Mouse (Mus musculus) lung, postnatal 0 days (tissue): ENCODE data around the gene Baz1b. TPM values are rescaled to one million over a fixed set of nuclear protein-coding genes. Genes with fewer than 3 reads are reported as not detected.

ENCODE experiments used
- ATAC-seq: fragments of 200-750 bp; cut with Nextera tagmentation; 2 replicates; pipeline ENCODE4 v1.8.0; 2017; ENCODE audit warnings: moderate library complexity
- DNase-seq: peaks from one replicate; pipeline ENCODE4 v3.0.0-alpha.2; 2016; ENCODE audit warnings: low spot score
- H3K27ac ChIP-seq: fragments of 300-500 bp; sonication (generic); 2 replicates; pipeline ENCODE4 v1.5.1; 2014; ENCODE audit warnings: antibody characterized with exemption, mild to moderate bottlenecking, low read length, mixed read lengths
- H3K27me3 ChIP-seq: fragments of 300-500 bp; sonication (generic); replicated peaks from 2 replicates; pipeline ENCODE4 v1.6.1; 2014; ENCODE audit warnings: low read length, mixed read lengths; ENCODE audit not compliant: insufficient read depth
- H3K36me3 ChIP-seq: fragments of 300-500 bp; sonication (generic); 2 replicates; pipeline ENCODE4 v1.6.1; 2014; ENCODE audit warnings: low read length, mixed read lengths; ENCODE audit not compliant: insufficient read depth
- H3K4me1 ChIP-seq: fragments of 300-500 bp; sonication (generic); 2 replicates; pipeline ENCODE4 v1.6.1; 2014; ENCODE audit warnings: antibody characterized with exemption, low read depth, low read length, mixed read lengths; ENCODE audit not compliant: insufficient read depth
- H3K4me2 ChIP-seq: fragments of 300-500 bp; sonication (generic); replicated peaks from 2 replicates; pipeline ENCODE4 v1.6.1; 2014; ENCODE audit warnings: low read depth, mild to moderate bottlenecking, low read length, moderate library complexity, mixed read lengths
- H3K4me3 ChIP-seq: fragments of 300-500 bp; sonication (generic); 2 replicates; pipeline ENCODE4 v1.5.1; 2014; ENCODE audit warnings: low read depth, low read length
- H3K9ac ChIP-seq: fragments of 300-500 bp; sonication (generic); replicated peaks from 2 replicates; pipeline ENCODE4 v1.6.1; 2014; ENCODE audit warnings: low read depth, mild to moderate bottlenecking
- H3K9me3 ChIP-seq: fragments of 300-500 bp; sonication (generic); 2 replicates; pipeline ENCODE4 v1.6.1; 2016; ENCODE audit warnings: low read length, mixed read lengths
- CTCF ChIP-seq: IDR thresholded peaks from 2 replicates; pipeline ENCODE4 v1.5.1; 2016; ENCODE audit warnings: antibody characterized with exemption, mild to moderate bottlenecking
- EP300 ChIP-seq: IDR thresholded peaks from 2 replicates; pipeline ENCODE4 v1.6.1; 2016; ENCODE audit warnings: antibody characterized with exemption, mild to moderate bottlenecking, control low read depth
- WGBS: fragments of 180-500 bp; shearing (Covaris S2); extraction: QIAGEN DNeasy Blood & Tissue Kit; methylation state at CpG from one replicate; pipeline ENCODE4 v1.1.7; 2014; 5-methylcytosine and 5-hydroxymethylcytosine counted together
- polyA plus RNA-seq: library from polyadenylated mRNA; unstranded; fragments of >200 nt; fragmentation: Nextera tagmentation; extraction: Ambion mirVana; gene quantifications from 2 replicates; pipeline ENCODE4 v1.2.1, GENCODE M21; 2015

Baz1b gene
- polyA plus RNA-seq, 1 experiment from 2014 or later: 14.6 TPM

GRCm38 (mm10) chr5:135247337-135247736 is 60.3 kb downstream of the Baz1b start:
- Histone ChIP-seq H3K36me3 (peaks cover 27% of the 10 kb centered on the region), H3K9ac (no peak overlapping the region), H3K4me2 (no peak overlapping the region), H3K27me3 (peaks cover 12% of the 10 kb centered on the region; the same call in 1 of the 2 replicates), H3K9me3 (no peaks in the 10 kb centered on the region), H3K4me1 (no peaks in the 10 kb centered on the region; the same call in 1 of the 2 replicates), H3K4me3 (no peak overlapping the region), H3K27ac (no peak overlapping the region)
- no peak for ATAC-seq
- TF ChIP-seq EP300: no peak
- TF ChIP-seq CTCF: no peak
- no peak for DNase-seq
- WGBS: 73% methylated on average over 9 of the region's 9 CpGs

DNA sequence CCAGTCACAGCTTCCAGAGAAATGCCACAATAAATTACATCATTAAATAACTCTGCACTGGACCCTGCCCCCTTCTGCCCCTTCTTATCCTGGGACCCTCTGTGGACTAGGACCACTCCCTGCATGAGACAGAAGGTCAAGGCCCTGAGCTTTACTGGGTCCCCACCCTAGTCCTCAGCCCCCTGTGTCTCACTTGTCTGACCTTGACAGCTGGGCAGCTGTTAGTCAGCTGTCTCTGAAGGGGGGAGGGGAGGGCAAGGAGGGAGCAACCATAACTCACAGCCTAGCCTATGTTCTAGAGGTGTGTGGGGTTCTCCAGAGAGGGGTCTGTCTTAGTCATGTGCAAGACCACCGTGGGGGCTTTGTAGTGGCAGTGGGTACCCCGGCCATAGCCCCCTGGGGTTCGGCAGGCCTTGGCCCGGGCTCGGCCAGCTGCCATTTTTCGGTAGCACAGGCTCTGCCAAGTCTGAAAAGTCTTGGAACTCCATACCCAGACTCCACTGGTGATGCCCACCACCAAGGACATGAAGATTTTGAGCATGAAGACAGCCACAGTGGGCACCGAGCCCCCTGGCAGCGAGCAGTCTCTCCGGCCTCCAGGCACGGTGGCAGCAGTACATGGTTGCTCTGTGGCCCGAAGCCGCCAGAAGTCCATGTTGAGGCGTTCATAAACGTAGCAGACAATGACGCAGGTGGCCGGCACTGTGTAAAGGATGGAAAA is 62.1 kb downstream of the Baz1b start:
- H3K27me3 ChIP-seq: peaks cover 12% of the 10 kb centered on the region; the same call in 1 of the 2 replicates
- H3K4me2 ChIP-seq: no peak overlapping the region
- H3K4me1 ChIP-seq: no peaks in the 10 kb centered on the region; the same call in 1 of the 2 replicates
- ATAC-seq: no peak
- H3K36me3 ChIP-seq: peaks cover 13% of the 10 kb centered on the region
- WGBS: 78% methylated on average over 16 of the region's 16 CpGs
- H3K27ac ChIP-seq: no peak overlapping the region
- no peak for TF ChIP-seq EP300
- TF ChIP-seq CTCF: no peak
- no peak overlapping the region for H3K9ac ChIP-seq
- H3K4me3 ChIP-seq: no peak overlapping the region
- no peak for DNase-seq
- H3K9me3 ChIP-seq: no peaks in the 10 kb centered on the region

DNA sequence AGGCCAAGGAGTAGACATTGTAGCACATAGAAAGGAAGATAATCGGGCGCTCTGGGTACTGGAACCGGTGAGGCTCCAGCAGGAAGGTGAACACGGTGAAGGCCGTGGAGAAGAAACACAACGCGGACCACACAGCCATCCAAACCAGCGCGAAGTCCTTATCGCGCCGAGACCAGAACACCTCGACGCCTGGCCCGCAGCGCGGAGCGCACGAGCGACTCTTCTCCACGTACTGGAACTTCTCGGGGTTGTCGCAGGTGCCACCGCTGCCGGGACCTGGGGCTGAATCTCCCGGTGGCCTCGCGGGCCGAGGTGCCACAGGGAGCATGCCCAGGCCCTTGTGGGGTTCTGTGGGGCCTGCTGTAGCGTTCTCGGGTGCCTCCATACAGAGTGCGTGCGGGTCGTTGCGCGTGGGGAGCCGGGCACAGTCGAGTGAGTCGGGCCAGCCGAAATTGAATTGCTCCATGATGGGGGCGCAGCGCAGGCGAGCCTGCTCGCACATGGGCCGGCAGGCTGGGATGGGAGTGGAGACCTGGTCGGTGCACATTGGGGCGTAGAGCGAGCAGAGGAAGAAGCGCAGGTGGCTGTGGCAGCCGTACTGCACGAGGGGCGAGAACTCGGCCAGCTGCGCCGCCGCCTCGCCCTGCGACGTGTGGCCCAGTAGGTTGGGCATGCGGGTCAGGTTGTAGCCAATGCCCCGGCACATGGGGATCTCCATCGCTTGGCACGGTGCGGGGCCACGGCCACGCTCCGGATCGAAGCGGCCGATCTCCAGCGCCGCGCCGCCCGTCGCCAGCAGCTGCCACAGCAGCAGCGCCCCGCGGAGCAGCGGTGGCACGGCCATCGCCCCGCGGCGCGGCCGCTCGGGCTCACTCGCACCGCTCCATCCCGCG is 63.4 kb downstream of the Baz1b start:
- H3K4me2 ChIP-seq: peak overlapping the region; percentile 89
- H3K27me3 ChIP-seq: peaks cover 12% of the 10 kb centered on the region; the same call in 1 of the 2 replicates
- TF ChIP-seq CTCF: no peak
- no peak for TF ChIP-seq EP300
- H3K4me1 ChIP-seq: no peaks in the 10 kb centered on the region; the same call in 1 of the 2 replicates
- H3K36me3 ChIP-seq: peaks cover 3% of the 10 kb centered on the region; the same call in 1 of the 2 replicates
- peak overlapping the region; percentile 46 for H3K4me3 ChIP-seq
- WGBS: 2% methylated on average over 86 of the region's 92 CpGs
- no peak for DNase-seq
- H3K9me3 ChIP-seq: no peaks in the 10 kb centered on the region
- H3K9ac ChIP-seq: peak overlapping the region; percentile 3; the same call in 1 of the 2 replicates
- ATAC-seq: peak; percentile 58
- no peak overlapping the region for H3K27ac ChIP-seq

GRCm38 (mm10) chr5:135251079-135251454 is 64.0 kb downstream of the Baz1b start, which contains the start of gene Fzd9:
Gene Fzd9 (minus strand): TSS chr5:135251230.
- Histone ChIP-seq H3K4me3 (peak within 1 kb of the TSS; percentile 46), H3K27ac (no peak within 1 kb of the TSS), H3K4me1 (no peaks in the 10 kb centered on the region; the same call in 1 of the 2 replicates), H3K4me2 (peak within 1 kb of the TSS; percentile 89), H3K36me3 (peaks cover 2% of the 10 kb centered on the region; the same call in 1 of the 2 replicates), H3K27me3 (peaks cover 12% of the 10 kb centered on the region; the same call in 1 of the 2 replicates), H3K9ac (peak within 1 kb of the TSS; percentile 3; the same call in 1 of the 2 replicates), H3K9me3 (no peaks in the 10 kb centered on the region)
- TF ChIP-seq EP300 (no peak), CTCF (no peak)
- 2% methylated on average over 20 of the region's 51 CpGs for WGBS
- ATAC-seq (peak; percentile 97), DNase-seq (peak; percentile 90)

- no peak for TF ChIP-seq EP300
- no peak for TF ChIP-seq CTCF
- Histone ChIP-seq H3K4me2 (no peak overlapping the region), H3K27ac (no peak overlapping the region), H3K36me3 (no peaks in the 10 kb centered on the region), H3K9me3 (no peaks in the 10 kb centered on the region), H3K4me3 (no peak overlapping the region), H3K9ac (no peak overlapping the region), H3K27me3 (peaks cover 12% of the 10 kb centered on the region; the same call in 1 of the 2 replicates), H3K4me1 (no peaks in the 10 kb centered on the region; the same call in none of the 2 replicates)
- DNase-seq (no peak), ATAC-seq (no peak)
- 26% methylated on average over 12 of the region's 12 CpGs for WGBS
These were observed 66.8 kb downstream of the Baz1b start for GRCm38 (mm10) chr5:135253741-135254401.
